Mouse (Mus musculus): ENCODE data around the gene Tmem229b.

DNA sequence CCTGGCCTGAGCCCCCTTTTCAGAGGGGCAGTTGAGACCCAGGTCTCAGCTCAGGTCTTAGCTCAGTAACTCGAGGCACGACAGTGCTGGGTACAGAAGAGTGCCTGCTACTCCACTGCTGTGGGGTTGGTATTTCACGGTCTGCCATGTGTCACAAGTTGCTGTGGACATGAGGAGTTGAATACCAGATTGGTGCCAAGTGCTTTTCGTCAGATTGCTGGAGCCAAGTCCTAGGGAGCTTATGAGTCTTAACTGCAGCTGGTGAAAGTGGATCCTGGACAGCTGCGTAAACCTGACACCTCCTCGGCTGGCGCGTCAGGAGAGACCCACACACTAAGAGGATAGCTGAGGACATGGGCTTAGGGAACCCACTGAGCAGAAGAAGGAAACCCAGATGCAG, 37.2 kb upstream of the Tmem229b start:
- TF ChIP-seq CTCF (IDR thresholded peaks at IDR 0.05; ENCODE audit: low read depth) (no peak), EP300 (optimal IDR thresholded peaks at IDR 0.05) (no peak)

Data from stomach, postnatal 0 days (tissue).